Mouse (Mus musculus): ENCODE data around the gene Ccdc36.

GRCm38 (mm10) chr9:108431431-108432067, 3.3 kb upstream of the Ccdc36 start:
- TF ChIP-seq CTCF (IDR thresholded peaks at IDR 0.05; ENCODE audit: insufficient read depth, low read length) = no peak
- no peak for TF ChIP-seq POLR2A (IDR thresholded peaks at IDR 0.05; ENCODE audit: borderline replicate concordance, extremely low read depth, low read depth, low read length)

Data from lung, adult 2 months (tissue).